In genomic region chr6:107378489-107378888, GRCm38 (mm10) we compare ENCODE assay signal across 32 mouse cellular contexts.
"Had no signal": no experiment of that assay in that cellular context is flagged by ENCODE, and none has a peak within 500 bp of the region (broad histone marks: within the 10 kb centered on the region; RNA-seq: fewer than 3 reads in every experiment).

No protein-coding gene starts in this region.

- DNase-seq: heart, postnatal 10 days; heart, postnatal 36 days; heart, postnatal 4 days; kidney, adult 11 months; kidney, adult 18-20 months; kidney, adult 2 months; kidney, adult 8-10 months; kidney, adult 9 months; kidney, postnatal 10 days; kidney, postnatal 14 days; kidney, postnatal 25 days; kidney, postnatal 36 days; kidney, postnatal 4 days; layer of hippocampus, adult 9-11 months; layer of hippocampus, postnatal 36 days had no signal

- H3K4me3 ChIP-seq: heart, embryonic 10.5 days; heart, embryonic 12.5 days; heart, embryonic 13.5 days; heart, embryonic 15.5 days; hindbrain, embryonic 10.5 days; hindbrain, embryonic 12.5 days; hindbrain, embryonic 13.5 days; hindbrain, embryonic 15.5 days; kidney, embryonic 15.5 days; layer of hippocampus, adult 2 months; left cerebral cortex, adult 2 months had no signal

- H3K27me3 ChIP-seq: heart, embryonic 12.5 days; heart, embryonic 13.5 days; heart, embryonic 15.5 days; hindbrain, embryonic 12.5 days; hindbrain, embryonic 13.5 days; hindbrain, embryonic 15.5 days; kidney, embryonic 15.5 days had no signal

- H3K4me2 ChIP-seq: heart, embryonic 11.5 days; heart, embryonic 12.5 days; heart, embryonic 13.5 days; heart, embryonic 15.5 days; hindbrain, embryonic 12.5 days; hindbrain, embryonic 13.5 days; hindbrain, embryonic 14.5 days; hindbrain, embryonic 15.5 days; kidney, embryonic 15.5 days had no signal

- H3K9me3 ChIP-seq: heart, embryonic 10.5 days; heart, embryonic 12.5 days; heart, embryonic 13.5 days; heart, embryonic 15.5 days; hindbrain, embryonic 10.5 days; hindbrain, embryonic 12.5 days; hindbrain, embryonic 13.5 days; hindbrain, embryonic 15.5 days; kidney, embryonic 15.5 days had no signal

- ATAC-seq: hindbrain, embryonic 16.5 days; hindbrain, postnatal 0 days; inflammation-experienced regulatory T-cells, adult 6 months had no signal

- H3K36me3 ChIP-seq: heart, embryonic 10.5 days; heart, embryonic 12.5 days; heart, embryonic 13.5 days; heart, embryonic 15.5 days; hindbrain, embryonic 10.5 days; hindbrain, embryonic 12.5 days; hindbrain, embryonic 13.5 days; hindbrain, embryonic 15.5 days; kidney, embryonic 15.5 days had no signal

- H3K9ac ChIP-seq: heart, embryonic 12.5 days; heart, embryonic 13.5 days; heart, embryonic 15.5 days; hindbrain, embryonic 12.5 days; hindbrain, embryonic 13.5 days; hindbrain, embryonic 14.5 days; hindbrain, embryonic 15.5 days; kidney, embryonic 15.5 days had no signal

- H3K4me1 ChIP-seq: heart, embryonic 10.5 days; heart, embryonic 12.5 days; heart, embryonic 13.5 days; heart, embryonic 15.5 days; hindbrain, embryonic 15.5 days; kidney, embryonic 15.5 days had no signal

- H3K27ac ChIP-seq: heart, embryonic 10.5 days; heart, embryonic 13.5 days; heart, embryonic 15.5 days; hindbrain, embryonic 10.5 days; hindbrain, embryonic 12.5 days; hindbrain, embryonic 13.5 days; hindbrain, embryonic 14.5 days; hindbrain, embryonic 15.5 days; hindbrain, postnatal 0 days; kidney, embryonic 15.5 days; kidney, postnatal 0 days; layer of hippocampus, adult 2 months; left cerebral cortex, adult 2 months had no signal
